Mouse (Mus musculus) small intestine, adult 2 months (tissue): ENCODE data around the gene Gpr146. TPM values are rescaled to one million over a fixed set of nuclear protein-coding genes. Genes with fewer than 3 reads are reported as not detected.
A peak's percentile ranks its signal among the peaks of the same experiment; 100 is the strongest.

Experiments
- H3K27ac ChIP-seq: fragments of 200-500 bp; 2 replicates; pipeline ENCODE4 v1.5.1; 2012; ENCODE audit warnings: low read depth, low read length, control low read depth, inconsistent platforms; ENCODE audit not compliant: insufficient read depth
- H3K27me3 ChIP-seq: fragments of 200-500 bp; 2 replicates; pipeline ENCODE4 v1.6.1; 2012; ENCODE audit warnings: mild to moderate bottlenecking, moderate library complexity, low read length, inconsistent platforms; ENCODE audit not compliant: control insufficient read depth, insufficient read depth
- H3K36me3 ChIP-seq: fragments of 200-500 bp; 2 replicates; pipeline ENCODE4 v1.6.1; 2012; ENCODE audit warnings: mild to moderate bottlenecking, low read length, control low read depth, inconsistent platforms; ENCODE audit not compliant: control insufficient read depth, insufficient read depth
- H3K4me1 ChIP-seq: fragments of 200-500 bp; 2 replicates; pipeline ENCODE4 v1.6.1; 2012; ENCODE audit warnings: low read length, inconsistent platforms, mixed read lengths; ENCODE audit not compliant: control insufficient read depth, insufficient read depth, insufficient read length
- H3K4me3 ChIP-seq: fragments of 200-500 bp; 2 replicates; pipeline ENCODE4 v1.5.1; 2012; ENCODE audit warnings: low read depth, mild to moderate bottlenecking, control low read depth, inconsistent platforms, low read length, moderate library complexity
- CTCF ChIP-seq: fragments of 200-500 bp; IDR thresholded peaks from 2 replicates; pipeline ENCODE4 v1.5.1; 2012; ENCODE audit warnings: low read depth, mild to moderate bottlenecking, control low read depth, inconsistent platforms, low read length, moderate library complexity, mixed read lengths; ENCODE audit not compliant: insufficient replicate concordance, insufficient read length; ENCODE audit errors: extremely low read depth
- POLR2A ChIP-seq: fragments of 200-500 bp; IDR thresholded peaks from 2 replicates; pipeline ENCODE4 v1.6.1; 2012; ENCODE audit warnings: low read depth, mild to moderate bottlenecking, control low read depth, inconsistent platforms, low read length, moderate library complexity
- WGBS: fragments of 180-500 bp; shearing (Covaris S2); methylation state at CpG from one replicate; pipeline ENCODE4 v1.1.7; 2018; 5-methylcytosine and 5-hydroxymethylcytosine counted together
- polyA plus RNA-seq: library from polyadenylated mRNA; depleted of rRNA; stranded (reverse); fragments of >200 nt; gene quantifications from 2 replicates; pipeline ENCODE4 v1.2.3, GENCODE M21; 2012

The Gpr146 gene
- polyA plus RNA-seq, 1 experiment: 6.8 TPM

GRCm38 (mm10) chr5:139359244-139359643, 18.3 kb upstream of the Gpr146 start:
- TF ChIP-seq CTCF: no peak
- TF ChIP-seq POLR2A: no peak
- H3K4me3 ChIP-seq: no peak overlapping the region
- no peaks in the 10 kb centered on the region for H3K36me3 ChIP-seq
- no peaks in the 10 kb centered on the region for H3K27me3 ChIP-seq
- WGBS: 42% methylated on average over 5 of the region's 5 CpGs
- H3K4me1 ChIP-seq: peaks cover 8% of the 10 kb centered on the region
- no peak overlapping the region for H3K27ac ChIP-seq

DNA sequence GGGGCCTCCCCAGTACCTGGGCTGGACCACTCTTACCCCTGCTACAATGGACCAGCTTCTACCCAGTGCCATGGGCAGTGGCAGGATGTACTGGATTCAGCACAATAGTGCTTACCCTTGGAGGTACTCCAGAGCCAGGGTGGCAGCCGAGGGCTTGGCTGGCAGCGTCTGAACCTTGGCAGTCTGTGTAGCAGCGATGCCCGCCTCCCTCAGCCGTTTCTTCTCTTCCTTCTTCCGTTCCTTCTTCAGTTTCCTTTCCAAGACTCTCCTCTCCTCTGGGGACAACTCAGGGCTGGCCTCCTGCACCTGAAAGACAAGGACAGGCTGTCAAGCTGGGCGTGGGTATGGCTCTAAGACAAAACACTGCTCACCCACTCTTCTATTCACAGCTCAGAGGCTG, 13.6 kb upstream of the Gpr146 start:
- no peak overlapping the region for H3K27ac ChIP-seq
- H3K4me3 ChIP-seq: no peak overlapping the region
- 34% methylated on average over 7 of the region's 7 CpGs for WGBS
- H3K27me3 ChIP-seq: no peaks in the 10 kb centered on the region
- H3K36me3 ChIP-seq: no peaks in the 10 kb centered on the region
- peaks cover 4% of the 10 kb centered on the region; the same call in 1 of the 2 replicates for H3K4me1 ChIP-seq
- no peak for TF ChIP-seq POLR2A
- TF ChIP-seq CTCF: no peak

DNA sequence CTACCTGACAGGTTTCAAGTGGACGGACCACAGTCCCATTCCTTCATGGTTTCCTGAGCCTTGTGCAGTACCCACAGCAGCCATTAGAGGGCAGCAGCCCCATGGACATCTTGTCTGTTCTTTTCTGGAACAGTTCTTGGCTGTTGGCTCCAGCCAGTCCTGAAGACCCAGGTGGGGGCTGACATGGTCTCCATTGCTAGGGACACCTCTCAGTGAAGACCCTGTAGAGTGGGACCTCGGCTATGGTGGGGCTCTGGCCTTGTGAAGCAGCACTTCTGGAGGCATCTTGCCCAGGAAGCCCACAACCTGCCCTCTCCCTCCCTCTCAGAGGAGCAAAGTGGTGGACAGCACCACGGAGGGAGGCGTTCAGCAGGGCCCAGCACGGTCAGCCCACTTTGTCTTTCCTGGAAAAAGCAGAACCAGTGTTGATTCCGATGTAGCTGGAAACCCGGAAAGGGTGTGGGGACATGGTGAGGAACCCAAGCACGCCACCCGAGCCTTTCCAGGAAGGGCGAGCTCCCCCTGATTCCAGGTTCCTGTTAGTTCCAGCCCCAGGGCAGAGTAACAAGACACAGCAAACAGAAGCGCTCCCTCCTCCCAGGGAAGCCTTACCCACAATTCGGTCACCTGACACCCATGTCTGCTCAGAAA, 13.1 kb upstream of the Gpr146 start:
- WGBS: 29% methylated on average over 12 of the region's 12 CpGs
- Histone ChIP-seq H3K4me3 (no peak overlapping the region), H3K27ac (peak overlapping the region; percentile 64), H3K36me3 (no peaks in the 10 kb centered on the region), H3K27me3 (no peaks in the 10 kb centered on the region), H3K4me1 (peaks cover 3% of the 10 kb centered on the region; the same call in 1 of the 2 replicates)
- TF ChIP-seq POLR2A (no peak), CTCF (peak; percentile 95; the same call in 1 of the 2 replicates)

GRCm38 (mm10) chr5:139364911-139365571, 12.5 kb upstream of the Gpr146 start:
- Histone ChIP-seq H3K4me1 (peaks cover 3% of the 10 kb centered on the region; the same call in 1 of the 2 replicates), H3K27ac (peak overlapping the region; percentile 64)
- TF ChIP-seq POLR2A (0 out of 2 replicates have a peak, but pooled peaks have one; percentile 5), CTCF (no peak)

DNA sequence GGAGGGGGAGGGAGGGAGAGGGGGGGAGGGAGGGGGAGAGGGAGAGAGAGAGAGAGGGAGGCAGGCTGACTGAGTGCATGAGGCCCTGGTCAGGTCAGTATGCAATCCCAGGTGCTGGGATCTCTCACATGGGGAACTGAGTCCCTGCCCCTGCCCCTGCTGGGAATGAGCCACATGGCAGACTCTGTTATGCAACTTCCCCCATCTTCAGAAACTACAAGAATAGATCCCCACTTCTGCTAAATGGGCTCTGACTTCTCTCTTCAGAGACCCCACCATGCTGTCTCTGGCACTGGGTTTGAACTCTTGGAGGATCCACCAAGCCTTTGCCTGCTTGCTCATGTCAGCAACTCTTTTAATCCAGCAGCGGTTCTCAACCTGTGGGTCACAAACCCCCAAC, 11.7 kb upstream of the Gpr146 start:
- Histone ChIP-seq H3K4me1 (peaks cover 3% of the 10 kb centered on the region; the same call in 1 of the 2 replicates), H3K27ac (no peak overlapping the region), H3K4me3 (no peak overlapping the region), H3K27me3 (no peaks in the 10 kb centered on the region), H3K36me3 (no peaks in the 10 kb centered on the region)
- 86% methylated on average over 1 of the region's 1 CpGs for WGBS
- TF ChIP-seq CTCF (no peak), POLR2A (no peak)

More at GRCm38 (mm10) chr5:139364911-139365571, 12.5 kb upstream of the Gpr146 start:
- WGBS: 62% methylated on average over 5 of the region's 5 CpGs
- Histone ChIP-seq H3K27me3 (no peaks in the 10 kb centered on the region), H3K36me3 (no peaks in the 10 kb centered on the region), H3K4me3 (no peak overlapping the region)

- H3K4me3 ChIP-seq: no peak overlapping the region
- no peaks in the 10 kb centered on the region for H3K27me3 ChIP-seq
- H3K36me3 ChIP-seq: no peaks in the 10 kb centered on the region
- 77% methylated on average over 11 of the region's 11 CpGs for WGBS
- TF ChIP-seq CTCF: no peak
- TF ChIP-seq POLR2A: no peak
- H3K27ac ChIP-seq: no peak overlapping the region
- peaks cover 3% of the 10 kb centered on the region for H3K4me1 ChIP-seq
Measured at GRCm38 (mm10) chr5:139366484-139366883, 11.0 kb upstream of the Gpr146 start.

DNA sequence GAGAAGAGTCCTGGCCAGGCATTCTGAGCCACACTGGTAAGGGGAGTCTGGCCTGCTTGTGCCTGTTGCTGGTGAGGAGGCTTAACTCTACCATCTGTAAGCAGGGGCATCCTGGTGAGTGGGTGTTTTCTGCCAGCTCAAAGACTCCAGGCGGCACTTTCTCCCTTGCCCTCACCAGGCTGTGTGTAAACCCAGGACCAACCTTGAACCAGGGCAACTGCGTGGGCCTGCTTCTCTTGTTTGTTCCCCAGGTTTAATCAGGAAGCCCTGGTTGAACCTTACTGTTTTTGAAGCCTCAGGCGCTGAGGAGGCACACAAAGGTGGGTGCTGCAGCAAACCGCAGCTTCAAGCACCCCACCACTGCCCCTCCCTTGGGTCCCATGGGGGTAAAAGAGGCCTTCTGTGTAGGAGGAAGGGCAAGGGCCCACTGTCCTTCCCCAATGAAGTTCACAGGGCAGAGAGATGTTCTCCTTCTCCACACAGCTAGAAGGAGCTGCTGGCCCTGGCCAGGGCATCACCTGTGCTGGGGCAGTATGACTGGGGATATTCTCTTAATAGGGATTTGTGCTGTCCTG, 9.5 kb upstream of the Gpr146 start:
- no peaks in the 10 kb centered on the region for H3K36me3 ChIP-seq
- 85% methylated on average over 4 of the region's 4 CpGs for WGBS
- no peak overlapping the region for H3K4me3 ChIP-seq
- peaks cover 9% of the 10 kb centered on the region for H3K4me1 ChIP-seq
- TF ChIP-seq CTCF (no peak), POLR2A (no peak)
- no peaks in the 10 kb centered on the region for H3K27me3 ChIP-seq
- no peak overlapping the region for H3K27ac ChIP-seq
